9 mouse cellular contexts compared by ENCODE assay signal in the genomic region with DNA sequence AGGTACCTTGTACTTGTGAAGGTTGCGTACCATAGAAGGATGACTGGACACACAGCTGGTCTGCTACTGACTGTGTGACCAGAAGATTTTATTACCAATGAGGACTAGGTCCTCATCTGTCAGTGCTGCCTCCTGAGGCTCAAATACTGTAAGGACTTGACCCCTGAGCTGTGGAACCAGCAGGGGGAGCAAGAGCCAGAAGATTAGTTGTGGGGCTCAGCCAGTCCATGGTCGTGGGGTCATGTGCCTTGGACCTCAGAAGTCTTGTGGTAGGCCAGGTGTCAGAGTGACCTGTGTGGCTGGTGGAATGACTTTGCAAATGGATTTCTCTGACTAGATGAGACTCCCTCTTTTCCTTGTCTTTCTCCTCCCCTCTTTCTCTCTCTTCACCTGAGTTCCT. TPM values are rescaled to one million over a fixed set of nuclear protein-coding genes. Genes with fewer than 3 reads are reported as not detected.
DNase-seq lines count a peak whose midpoint lies in the region; ATAC-seq lines count a peak whose summit lies in the region.
"Had no signal": no experiment of that assay in that cellular context is flagged by ENCODE, and none has a peak within 500 bp of the region (broad histone marks: within the 10 kb centered on the region; RNA-seq: fewer than 3 reads in every experiment).

No protein-coding gene starts in this region.

- no peaks in the 10 kb centered on the region for H3K9me3 ChIP-seq in heart, embryonic 10.5 days
- H3K9me3 ChIP-seq in forebrain, embryonic 15.5 days = no peaks in the 10 kb centered on the region

- 70% methylated on average over 2 of the region's 2 CpGs for WGBS in heart, embryonic 10.5 days
- WGBS in forebrain, embryonic 15.5 days = 87% methylated on average over 2 of the region's 2 CpGs

- H3K36me3 ChIP-seq in heart, embryonic 10.5 days = no peaks in the 10 kb centered on the region
- H3K36me3 ChIP-seq in forebrain, embryonic 15.5 days = no peaks in the 10 kb centered on the region

- H3K27ac ChIP-seq in heart, embryonic 10.5 days = no peak overlapping the region
- no peak overlapping the region for H3K27ac ChIP-seq in forebrain, embryonic 15.5 days (replicated peaks)

- ATAC-seq in forebrain, embryonic 15.5 days (replicated peaks) = no peak

- DNase-seq in heart, adult 8-10 months (ENCODE audit: low spot score) = peak; percentile 21
- DNase-seq in heart, embryonic 10.5 days (ENCODE audit: low spot score) = no peak
- DNase-seq in 416B (ENCODE audit: low read depth) (peak; percentile 74), adipocyte (ENCODE audit: low spot score) (peak; percentile 53)
- peak; percentile 51 for DNase-seq in kidney, postnatal 10 days
- DNase-seq in thymus, postnatal 4 days = peak; percentile 53
- DNase-seq in right cerebral cortex, adult 18-20 months = no peak

- H3K4me3 ChIP-seq in heart, embryonic 10.5 days = no peak overlapping the region
- H3K4me3 ChIP-seq in forebrain, embryonic 15.5 days = no peak overlapping the region

- no peaks in the 10 kb centered on the region for H3K4me1 ChIP-seq in heart, embryonic 10.5 days
- no peaks in the 10 kb centered on the region for H3K4me1 ChIP-seq in forebrain, embryonic 15.5 days

- H3K9ac ChIP-seq in forebrain, embryonic 15.5 days (replicated peaks) = no peak overlapping the region

- H3K4me2 ChIP-seq in forebrain, embryonic 15.5 days (replicated peaks) = no peak overlapping the region

- no peaks in the 10 kb centered on the region for H3K27me3 ChIP-seq in heart, embryonic 10.5 days (ENCODE audit: insufficient read depth, poor library complexity, severe bottlenecking)
- H3K27me3 ChIP-seq in forebrain, embryonic 15.5 days = no peaks in the 10 kb centered on the region

RNA-seq across cellular contexts. Expression of gene Foxb2, which starts 29.5 kb away (rescaled TPM):
- not detected for total RNA-seq in heart, adult 8-10 months (2022)
- not detected in 2 replicates for polyA plus RNA-seq in heart, embryonic 10.5 days (2016; fragmentation: Nextera tagmentation; extraction: Ambion mirVana)
- 0.11 TPM in 1 of 2 replicates, not detected in the other for polyA plus RNA-seq in forebrain, embryonic 15.5 days (2015; fragmentation: Nextera tagmentation; extraction: Ambion mirVana)
- polyA plus RNA-seq: heart, embryonic 16.5 days had no signal

RNA-seq across cellular contexts. Expression of gene Prune2, which starts 52.8 kb away (rescaled TPM):
- total RNA-seq in heart, adult 8-10 months (2022) = 10 to 100 TPM; 75.4 to 98.4 (median 87.2) TPM
- polyA plus RNA-seq in heart, embryonic 10.5 days (2016; fragmentation: Nextera tagmentation; extraction: Ambion mirVana) = 3.6 and 8.5 TPM in 2 replicates
- 2.6 and 3.2 TPM in 2 replicates for polyA plus RNA-seq in forebrain, embryonic 15.5 days (2015; fragmentation: Nextera tagmentation; extraction: Ambion mirVana)

Comparison
In these comparisons a context has a peak if more than half of its experiments do, and no peak if none do; other contexts are left out.
1. DNase-seq: peak in heart, adult 8-10 months (single experiment), 416B (single experiment), adipocyte (single experiment), kidney, postnatal 10 days (single experiment) and thymus, postnatal 4 days (single experiment); none in heart, embryonic 10.5 days (single experiment) and right cerebral cortex, adult 18-20 months (single experiment).